Mouse (Mus musculus): ENCODE data around the gene Slc16a9.

Gene Slc16a9

GRCm38 (mm10) chr10:70288406-70289327 is 43.8 kb downstream of the Slc16a9 start:
- in situ Hi-C loops (cut with MboI; ENCODE audit: low pct_unique_long_range_greater_than_20kb in 1 of 2, low sequenced_read_pairs in 2 of 2, unreplicated experiment in 1 of 2): loop anchor here in 1 of 2 experiments (25.0 kb wide), 1 partner anchor 426 kb away; no protein-coding TSS in a partner anchor

GRCm38 (mm10) chr10:70292014-70292413 is 47.1 kb downstream of the Slc16a9 start:
- in situ Hi-C loops (cut with MboI; ENCODE audit: low pct_unique_long_range_greater_than_20kb in 1 of 2, low sequenced_read_pairs in 2 of 2, unreplicated experiment in 1 of 2): loop anchor here in 1 of 2 experiments (25.0 kb wide), 1 partner anchor 430 kb away; no protein-coding TSS in a partner anchor

- in situ Hi-C loops (cut with MboI; ENCODE audit: low pct_unique_long_range_greater_than_20kb in 1 of 2, low sequenced_read_pairs in 2 of 2, unreplicated experiment in 1 of 2): loop anchor here in 1 of 2 experiments (25.0 kb wide), 1 partner anchor 432 kb away; no protein-coding TSS in a partner anchor
Observed at GRCm38 (mm10) chr10:70294094-70294493, 49.2 kb downstream of the Slc16a9 start.

GRCm38 (mm10) chr10:70296531-70297366 is 51.8 kb downstream of the Slc16a9 start:
- in situ Hi-C loops (cut with MboI; ENCODE audit: low pct_unique_long_range_greater_than_20kb in 1 of 2, low sequenced_read_pairs in 2 of 2, unreplicated experiment in 1 of 2): loop anchor here in 1 of 2 experiments (5.0 to 25.0 kb wide), 3 partner anchors 34 to 434 kb away; no protein-coding TSS in a partner anchor

- in situ Hi-C loops (cut with MboI; ENCODE audit: low pct_unique_long_range_greater_than_20kb in 1 of 2, low sequenced_read_pairs in 2 of 2, unreplicated experiment in 1 of 2): loop anchor here in 1 of 2 experiments (5.0 to 25.0 kb wide), 3 partner anchors 37 to 437 kb away; no protein-coding TSS in a partner anchor
Observed at GRCm38 (mm10) chr10:70299118-70299517, 54.2 kb downstream of the Slc16a9 start.

- in situ Hi-C loops (cut with MboI; ENCODE audit: low pct_unique_long_range_greater_than_20kb in 1 of 2, low sequenced_read_pairs in 2 of 2, unreplicated experiment in 1 of 2): loop anchor here (5.0 to 25.0 kb wide), 5 partner anchors 37 to 663 kb away; no protein-coding TSS in a partner anchor
Observed at GRCm38 (mm10) chr10:70299653-70300052, 54.8 kb downstream of the Slc16a9 start.

- in situ Hi-C loops (cut with MboI; ENCODE audit: low pct_unique_long_range_greater_than_20kb in 1 of 2, low sequenced_read_pairs in 2 of 2, unreplicated experiment in 1 of 2): loop anchor here (25.0 kb wide), 2 partner anchors 511 to 661 kb away; no protein-coding TSS in a partner anchor
Observed at GRCm38 (mm10) chr10:70301190-70301589, 56.3 kb downstream of the Slc16a9 start.

- in situ Hi-C loops (cut with MboI; ENCODE audit: low pct_unique_long_range_greater_than_20kb in 1 of 2, low sequenced_read_pairs in 2 of 2, unreplicated experiment in 1 of 2): loop anchor here (25.0 kb wide), 2 partner anchors 509 to 659 kb away; no protein-coding TSS in a partner anchor
Observed at GRCm38 (mm10) chr10:70303203-70303602, 58.3 kb downstream of the Slc16a9 start.

GRCm38 (mm10) chr10:70305683-70306082 is 60.8 kb downstream of the Slc16a9 start:
- in situ Hi-C loops (cut with MboI; ENCODE audit: low pct_unique_long_range_greater_than_20kb in 1 of 2, low sequenced_read_pairs in 2 of 2, unreplicated experiment in 1 of 2): loop anchor here (25.0 kb wide), 2 partner anchors 507 to 657 kb away; no protein-coding TSS in a partner anchor

- in situ Hi-C loops (cut with MboI; ENCODE audit: low pct_unique_long_range_greater_than_20kb in 1 of 2, low sequenced_read_pairs in 2 of 2, unreplicated experiment in 1 of 2): loop anchor here (25.0 kb wide), 2 partner anchors 503 to 653 kb away; no protein-coding TSS in a partner anchor
Observed at GRCm38 (mm10) chr10:70309416-70309815, 64.5 kb downstream of the Slc16a9 start.

- in situ Hi-C loops (cut with MboI; ENCODE audit: low pct_unique_long_range_greater_than_20kb in 1 of 2, low sequenced_read_pairs in 2 of 2, unreplicated experiment in 1 of 2): loop anchor here (10.0 to 25.0 kb wide), 3 partner anchors 234 to 652 kb away; no protein-coding TSS in a partner anchor
Observed at GRCm38 (mm10) chr10:70310646-70311045, 65.7 kb downstream of the Slc16a9 start.

GRCm38 (mm10) chr10:70315895-70316294 is 71.0 kb downstream of the Slc16a9 start:
- in situ Hi-C loops (cut with MboI; ENCODE audit: low pct_unique_long_range_greater_than_20kb in 1 of 2, low sequenced_read_pairs in 2 of 2, unreplicated experiment in 1 of 2): loop anchor here (10.0 to 25.0 kb wide), 3 partner anchors 229 to 646 kb away; no protein-coding TSS in a partner anchor

GRCm38 (mm10) chr10:70316856-70317255 is 72.0 kb downstream of the Slc16a9 start:
- in situ Hi-C loops (cut with MboI; ENCODE audit: low pct_unique_long_range_greater_than_20kb in 1 of 2, low sequenced_read_pairs in 2 of 2, unreplicated experiment in 1 of 2): loop anchor here (10.0 to 25.0 kb wide), 3 partner anchors 228 to 645 kb away; no protein-coding TSS in a partner anchor

- in situ Hi-C loops (cut with MboI; ENCODE audit: low pct_unique_long_range_greater_than_20kb in 1 of 2, low sequenced_read_pairs in 2 of 2, unreplicated experiment in 1 of 2): loop anchor here (10.0 to 25.0 kb wide), 3 partner anchors 227 to 645 kb away; no protein-coding TSS in a partner anchor
Observed at GRCm38 (mm10) chr10:70317394-70317965, 72.6 kb downstream of the Slc16a9 start.

GRCm38 (mm10) chr10:70318630-70319029 is 73.7 kb downstream of the Slc16a9 start:
- in situ Hi-C loops (cut with MboI; ENCODE audit: low pct_unique_long_range_greater_than_20kb in 1 of 2, low sequenced_read_pairs in 2 of 2, unreplicated experiment in 1 of 2): loop anchor here (10.0 to 25.0 kb wide), 3 partner anchors 226 to 644 kb away; no protein-coding TSS in a partner anchor

- in situ Hi-C loops (cut with MboI; ENCODE audit: low pct_unique_long_range_greater_than_20kb in 1 of 2, low sequenced_read_pairs in 2 of 2, unreplicated experiment in 1 of 2): no loop called here
Observed at GRCm38 (mm10) chr10:70325518-70325917, 80.6 kb downstream of the Slc16a9 start.

- in situ Hi-C loops (cut with MboI; ENCODE audit: low pct_unique_long_range_greater_than_20kb in 1 of 2, low sequenced_read_pairs in 2 of 2, unreplicated experiment in 1 of 2): no loop called here
Observed at GRCm38 (mm10) chr10:70327331-70327730, 82.4 kb downstream of the Slc16a9 start.

- in situ Hi-C loops (cut with MboI; ENCODE audit: low pct_unique_long_range_greater_than_20kb in 1 of 2, low sequenced_read_pairs in 2 of 2, unreplicated experiment in 1 of 2): no loop called here
Observed at GRCm38 (mm10) chr10:70328139-70328538, 83.2 kb downstream of the Slc16a9 start.
